Mouse (Mus musculus) layer of hippocampus, postnatal 14 days (tissue): ENCODE data around the gene Ube4b. TPM values are rescaled to one million over a fixed set of nuclear protein-coding genes. Genes with fewer than 3 reads are reported as not detected.
"Not testable (repeated sequence)": the region's sequence is repeated elsewhere in the genome, so short reads cannot be mapped to it uniquely, and the experiment has no call there.

Source experiments
- DNase-seq, 2 experiments: peaks; one replicate each; pipeline ENCODE4 v3.0.0; 2021 to 2022; ENCODE audit warnings: low spot score in 2 of 2, mixed read lengths in 1 of 2
- total RNA-seq, 2 experiments: library from RNA; stranded (reverse); gene quantifications; 2 replicates each; pipeline ENCODE4 v1.2.3; 2021

Ube4b gene
- total RNA-seq, 2 experiments from 2014 or later = 107 to 110 TPM

GRCm38 (mm10) chr4:149440576-149440975, 14.0 kb upstream of the Ube4b start:
- DNase-seq = no peak

DNA sequence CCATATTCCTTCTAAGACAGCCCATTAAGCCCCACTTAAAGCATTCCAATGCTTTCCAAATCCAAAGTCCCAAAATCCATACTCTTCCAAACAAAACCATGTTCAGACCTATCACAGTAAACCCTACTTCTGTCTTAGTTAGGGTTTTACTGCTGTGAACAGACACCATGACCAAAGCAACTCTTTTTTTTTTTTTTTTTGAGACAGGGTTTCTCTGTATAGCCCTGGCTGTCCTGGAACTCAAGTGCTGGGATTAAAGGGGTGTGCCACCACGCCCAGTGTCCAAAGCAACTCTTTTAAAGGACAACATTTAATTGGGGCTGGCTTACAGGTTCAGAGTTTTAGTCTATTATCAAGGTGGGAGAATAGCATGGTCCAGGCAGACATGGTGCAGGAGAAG, 5.3 kb upstream of the Ube4b start:
- not testable (repeated sequence) for DNase-seq

GRCm38 (mm10) chr4:149429592-149429991, 3.0 kb upstream of the Ube4b start:
- no peak for DNase-seq

DNA sequence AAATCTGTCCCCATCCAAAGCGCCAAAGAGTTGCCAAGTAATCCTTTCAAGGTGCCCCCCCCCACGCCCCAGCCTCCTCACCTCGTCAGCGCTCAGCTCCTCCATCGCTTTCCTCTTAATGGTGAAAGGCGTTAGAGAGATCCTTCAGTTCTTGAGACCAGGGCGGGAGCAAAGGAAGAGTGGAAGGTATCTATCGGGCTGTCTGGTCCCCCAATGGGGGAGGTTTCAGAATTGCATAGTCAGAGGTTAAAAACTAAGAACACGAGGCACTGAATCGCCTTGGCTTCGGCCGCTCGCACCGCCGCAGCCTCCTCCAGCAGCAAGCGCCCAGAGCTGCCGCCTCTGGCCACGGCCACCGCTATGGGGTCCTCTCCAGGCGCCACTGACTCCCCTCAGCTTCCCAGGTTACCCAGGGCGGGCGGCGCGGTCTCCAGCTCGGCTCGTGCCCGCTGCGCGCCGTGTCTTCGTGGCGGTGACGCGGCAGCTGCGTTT, 702 bp downstream of the Ube4b start:
- no peak for DNase-seq

- DNase-seq = no peak
These were observed 1.8 kb downstream of the Ube4b start for GRCm38 (mm10) chr4:149424755-149425154.

DNA sequence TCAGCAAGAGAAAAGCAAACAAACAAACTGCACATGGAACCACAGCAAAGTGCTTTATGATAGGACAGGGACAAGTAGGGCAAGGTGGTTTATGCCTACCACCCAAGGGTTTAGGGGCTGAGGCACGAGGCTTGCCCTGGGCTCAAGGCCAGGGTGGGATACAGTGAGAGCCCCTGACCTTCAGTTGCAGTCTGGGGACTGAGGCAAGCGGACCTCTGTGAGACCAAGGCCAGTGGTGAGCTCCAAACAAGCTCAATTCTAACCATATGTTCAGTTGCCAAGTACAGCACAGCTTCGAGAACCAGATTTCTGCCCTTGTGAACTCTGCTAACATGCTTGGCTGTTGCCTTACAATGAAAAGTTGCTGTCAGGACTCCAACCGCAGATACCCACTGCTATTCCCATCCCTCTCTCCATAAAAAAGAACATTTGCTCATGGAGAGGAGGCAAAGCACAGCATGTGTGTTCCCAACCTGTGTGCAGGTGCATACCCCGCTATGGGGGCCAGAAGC, 8.6 kb downstream of the Ube4b start:
- DNase-seq = no peak

DNA sequence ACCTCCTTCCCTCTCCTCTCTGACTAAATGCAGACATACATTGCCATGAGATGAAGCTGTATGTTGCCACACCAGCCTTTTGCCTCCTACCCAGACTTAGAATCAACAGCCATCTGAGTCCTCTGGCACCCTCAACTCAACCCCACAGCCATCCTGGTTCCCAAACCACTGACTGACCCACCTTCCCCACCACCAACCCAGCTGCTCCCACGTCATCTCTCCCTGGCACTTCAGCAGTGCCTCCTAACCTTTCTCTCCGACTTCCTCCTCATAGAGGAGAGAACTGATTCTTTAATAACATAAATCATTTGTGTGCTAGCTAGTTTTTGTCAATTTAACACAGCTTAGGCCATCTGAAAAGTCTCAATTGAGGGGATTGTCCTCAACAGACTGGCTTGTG, 9.6 kb downstream of the Ube4b start:
- DNase-seq = no peak

- DNase-seq = no peak
These were observed 10.1 kb downstream of the Ube4b start for GRCm38 (mm10) chr4:149416417-149416816.

- no peak for DNase-seq
These were observed 10.8 kb downstream of the Ube4b start for GRCm38 (mm10) chr4:149415651-149416169.

DNA sequence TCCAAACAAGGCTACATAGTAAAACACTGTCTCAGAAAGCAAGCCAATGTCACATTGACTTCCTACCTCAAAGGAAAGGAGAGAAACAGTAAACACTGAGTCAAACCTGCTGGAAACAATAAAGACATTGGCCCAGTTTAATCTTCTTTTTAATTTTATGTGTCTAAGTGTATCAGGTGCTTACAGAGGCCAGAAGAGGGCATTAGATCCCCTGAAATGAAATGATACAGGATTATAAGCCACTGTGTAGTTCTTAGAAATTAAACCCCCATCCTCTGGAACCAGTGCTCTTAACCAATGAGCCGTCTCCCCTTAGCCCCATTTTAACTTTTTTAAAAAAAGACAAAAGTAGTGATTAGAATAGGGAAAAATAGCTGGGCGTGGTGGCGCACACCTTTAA, 12.3 kb downstream of the Ube4b start:
- no peak for DNase-seq

- DNase-seq = no peak
These were observed 16.8 kb downstream of the Ube4b start for GRCm38 (mm10) chr4:149409759-149410158.

GRCm38 (mm10) chr4:149408331-149408730, 18.2 kb downstream of the Ube4b start:
- no peak for DNase-seq

GRCm38 (mm10) chr4:149407461-149407860, 19.1 kb downstream of the Ube4b start:
- no peak for DNase-seq

DNA sequence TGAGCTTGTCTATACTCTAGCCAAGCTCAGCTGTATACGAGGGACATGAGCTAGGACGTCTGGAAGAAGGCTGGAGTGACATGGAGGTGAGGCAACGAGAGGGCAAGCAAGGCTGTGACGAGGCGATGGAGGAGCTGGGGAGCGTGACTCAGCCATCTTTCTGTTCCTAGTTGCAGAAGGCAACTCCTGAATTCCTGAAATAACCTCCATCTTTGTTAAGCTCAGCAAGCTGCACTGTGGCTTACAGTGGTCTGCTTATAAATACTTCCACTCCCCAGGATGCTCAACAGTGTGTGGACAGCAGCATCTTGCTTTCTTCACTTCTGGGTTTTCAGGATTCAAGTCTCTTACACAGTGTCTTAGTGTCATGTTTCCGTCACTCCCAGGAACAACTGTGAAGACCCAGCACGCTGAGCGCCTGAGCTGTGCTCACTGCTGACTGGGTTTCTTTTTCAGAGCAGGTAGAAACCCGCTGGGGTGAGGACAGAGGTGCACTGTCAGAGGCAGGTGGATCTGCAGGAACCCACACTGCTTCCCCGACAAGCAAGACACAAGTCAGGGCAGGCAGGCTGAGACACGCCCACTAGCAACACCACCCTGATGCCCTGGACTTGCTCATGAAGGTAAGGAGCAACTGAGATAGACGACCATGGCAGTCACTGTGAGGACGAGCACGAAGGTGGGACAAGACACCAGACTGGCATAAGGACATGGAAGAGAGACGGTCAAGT, 20.7 kb downstream of the Ube4b start:
- no peak for DNase-seq

DNA sequence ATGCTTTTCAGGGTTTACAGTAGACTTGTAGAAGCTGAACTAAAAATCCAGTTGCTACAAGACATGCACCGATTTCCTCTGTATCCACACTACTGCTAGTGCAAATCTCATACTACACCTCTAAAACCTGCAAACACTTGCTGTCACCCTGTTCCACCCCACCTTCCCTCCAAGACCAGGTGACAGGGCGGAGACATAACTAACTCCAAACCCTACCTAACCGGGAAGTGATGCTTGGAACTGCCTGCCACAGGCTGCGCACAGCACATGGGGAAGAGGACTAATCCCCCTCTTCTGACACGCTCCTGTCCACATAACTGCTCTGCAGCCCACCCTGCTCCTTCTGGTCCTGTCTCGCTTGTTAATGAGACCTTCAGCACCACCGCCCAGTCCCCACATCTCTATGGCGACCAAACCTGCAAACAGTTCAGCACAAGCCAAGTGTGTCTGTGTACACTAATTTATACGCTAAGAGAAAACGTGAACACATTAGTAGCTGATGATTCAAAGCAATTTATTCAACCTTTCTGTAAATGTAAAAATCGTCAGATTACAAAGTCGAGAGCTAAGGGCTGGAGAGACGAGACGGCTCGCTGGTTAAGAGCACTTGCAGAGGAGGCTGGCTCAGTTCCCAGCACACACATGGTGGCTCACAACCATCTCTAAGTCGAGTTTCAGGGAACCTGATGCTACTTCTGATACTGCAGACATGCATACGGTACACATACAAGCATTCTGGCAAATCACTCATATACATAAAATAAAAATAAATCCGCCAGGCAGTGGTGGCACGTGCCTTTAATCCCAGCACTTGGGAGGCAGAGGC, 21.7 kb downstream of the Ube4b start:
- DNase-seq = no peak

DNA sequence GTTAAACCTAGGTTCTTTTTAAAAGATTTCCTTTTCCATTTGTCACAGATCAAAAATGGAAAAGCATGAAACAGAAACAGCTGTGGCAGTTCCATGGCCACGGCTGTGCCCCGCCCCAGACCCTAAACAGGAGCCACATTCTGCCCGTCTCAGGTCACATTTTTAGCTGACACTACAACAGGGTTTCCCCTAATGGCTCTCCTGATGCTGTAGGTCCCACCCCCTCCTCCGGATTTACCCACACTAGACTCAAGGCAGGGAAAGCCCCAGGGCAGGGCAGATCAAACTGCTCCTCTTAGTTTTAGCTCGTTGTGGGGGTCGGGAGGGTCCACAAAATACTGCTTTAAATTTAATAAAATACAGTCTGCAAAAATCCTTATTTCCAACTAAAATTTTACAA, 23.5 kb downstream of the Ube4b start:
- no peak for DNase-seq

DNA sequence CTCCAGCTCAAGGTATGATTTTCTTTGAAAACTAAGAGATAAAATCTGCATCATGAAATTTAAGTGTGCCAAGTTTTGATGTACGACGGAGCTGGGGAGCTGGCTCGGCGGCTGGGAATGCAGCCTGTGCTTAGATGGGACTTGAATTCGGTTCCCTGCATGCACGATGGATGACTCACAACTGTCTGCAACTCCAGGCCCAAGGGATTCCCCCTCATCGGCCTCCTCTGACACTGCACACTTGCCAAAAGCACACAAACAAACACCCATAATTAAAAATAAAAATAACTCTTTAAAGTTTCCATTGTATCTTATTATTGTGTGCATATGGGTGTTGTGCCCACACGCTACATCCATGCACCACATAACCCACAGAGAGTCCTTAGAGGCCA, 25.0 kb downstream of the Ube4b start:
- DNase-seq = no peak

- no peak for DNase-seq
These were observed 25.5 kb downstream of the Ube4b start for GRCm38 (mm10) chr4:149400878-149401590.

GRCm38 (mm10) chr4:149399331-149399910, 27.1 kb downstream of the Ube4b start:
- no peak for DNase-seq

DNA sequence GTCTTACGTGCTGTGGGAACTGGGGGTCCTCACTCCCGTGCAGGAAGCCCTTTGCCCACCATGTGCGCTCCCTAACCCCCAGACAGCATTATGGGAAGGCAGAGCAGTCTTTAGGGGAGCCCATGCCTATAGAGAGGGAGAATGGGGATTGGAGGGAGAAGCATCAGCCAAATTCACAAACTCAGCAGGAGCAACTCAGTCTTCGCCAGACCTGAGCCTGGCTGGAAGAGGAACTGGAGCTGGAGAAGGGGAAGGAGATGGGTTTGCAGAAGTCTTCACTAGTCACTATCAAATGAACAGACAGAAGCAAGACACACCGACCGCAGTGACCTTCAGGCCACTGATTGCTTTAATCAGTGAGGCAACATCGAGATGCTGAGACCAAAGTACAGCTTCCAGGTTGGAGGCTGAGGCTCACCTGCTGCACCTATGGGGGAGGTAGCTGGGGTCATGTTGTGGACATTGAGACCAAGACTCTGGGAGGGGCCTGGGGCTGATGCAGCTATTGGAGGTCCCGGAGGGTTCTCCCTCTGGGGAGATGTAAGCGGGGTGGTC, 28.3 kb downstream of the Ube4b start:
- no peak for DNase-seq
